Mouse (Mus musculus) thymus, postnatal 4 days (tissue): Measurements from ENCODE around the gene Krt222.
A peak's percentile ranks its signal among the peaks of the same experiment; 100 is the strongest.

ENCODE experiments used
- DNase-seq: peaks from one replicate; pipeline ENCODE4 v3.0.0; 2021

Gene Krt222

DNA sequence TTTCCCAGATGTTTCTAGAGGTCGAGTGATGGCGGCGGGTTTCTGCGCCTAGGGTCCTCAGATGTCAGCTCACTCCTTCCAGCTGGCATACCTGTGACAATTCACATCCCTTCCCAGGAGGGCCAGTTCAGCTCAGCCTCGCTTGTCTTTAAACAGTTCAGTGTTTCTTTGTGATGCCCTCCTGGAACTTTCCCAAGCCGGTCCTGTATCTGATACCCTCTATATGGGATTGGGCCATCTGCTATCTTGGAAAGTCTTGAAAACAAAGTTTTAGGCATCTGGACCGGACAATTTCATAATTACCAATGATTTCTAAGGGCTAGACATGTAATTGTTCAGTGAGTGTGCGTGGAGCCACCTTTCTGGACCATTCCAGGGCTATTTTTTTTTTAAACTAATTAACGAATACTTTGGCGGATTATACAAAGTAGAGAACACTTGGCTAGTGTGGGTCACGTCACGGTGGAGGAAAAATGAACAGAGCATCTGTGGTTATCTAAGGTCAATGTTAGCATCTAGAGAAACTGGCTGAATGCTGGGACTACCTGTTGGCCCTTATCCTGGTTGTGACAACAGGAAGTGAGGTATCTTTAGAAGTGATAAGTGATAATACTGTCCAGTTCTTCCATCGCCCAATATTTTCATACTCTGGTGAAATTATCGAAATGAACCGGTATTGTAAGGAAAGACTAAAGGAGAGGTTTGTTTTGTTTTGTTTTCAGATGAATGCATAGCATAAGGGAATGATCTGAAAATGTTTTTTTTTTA, 12.7 kb downstream of the Krt222 start:
- no peak for DNase-seq

DNA sequence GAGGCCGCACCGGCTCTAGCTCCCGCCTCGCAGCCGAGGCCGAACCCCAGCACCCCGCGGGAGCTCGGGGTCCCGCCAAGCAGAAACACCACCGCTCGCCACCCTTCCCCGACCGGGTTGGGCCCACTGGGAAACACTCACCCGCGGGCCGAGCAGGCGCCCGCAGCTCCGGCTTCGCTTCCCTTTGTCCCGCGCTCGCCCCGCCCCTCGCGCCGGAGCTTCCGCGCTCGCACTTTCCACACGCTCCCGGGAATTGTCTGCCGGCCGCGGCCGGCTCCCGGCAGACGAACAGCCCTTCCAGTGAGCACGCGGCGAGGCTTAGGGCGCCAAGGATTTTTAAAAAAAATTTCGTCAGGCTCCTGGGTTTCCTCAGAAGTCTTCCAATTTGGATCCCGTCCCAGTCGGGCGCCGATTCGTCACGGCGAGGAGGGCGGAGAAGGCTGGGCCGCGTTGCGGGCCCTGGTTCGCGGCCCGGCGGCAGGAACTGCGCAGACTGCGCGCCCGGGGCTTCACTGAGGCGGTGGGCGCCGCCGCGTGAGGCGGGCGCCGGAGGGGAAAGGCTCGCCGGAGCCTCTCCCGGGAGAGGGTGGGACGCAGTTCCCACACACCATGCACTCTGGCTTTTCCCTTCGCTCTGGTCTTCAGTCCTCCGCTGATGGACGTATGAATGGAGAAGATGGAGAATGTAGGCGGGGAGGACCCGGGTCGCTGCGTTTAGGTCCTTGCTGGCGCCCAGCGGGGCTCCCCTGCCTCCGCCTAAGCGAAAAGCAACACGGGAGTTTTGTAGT, 13.4 kb downstream of the Krt222 start, which contains the start of gene Smarce1:
TSS of gene Smarce1 (minus strand) at position 757 of the 788 bp plus-strand sequence.
- DNase-seq, result peak; percentile 88

DNA sequence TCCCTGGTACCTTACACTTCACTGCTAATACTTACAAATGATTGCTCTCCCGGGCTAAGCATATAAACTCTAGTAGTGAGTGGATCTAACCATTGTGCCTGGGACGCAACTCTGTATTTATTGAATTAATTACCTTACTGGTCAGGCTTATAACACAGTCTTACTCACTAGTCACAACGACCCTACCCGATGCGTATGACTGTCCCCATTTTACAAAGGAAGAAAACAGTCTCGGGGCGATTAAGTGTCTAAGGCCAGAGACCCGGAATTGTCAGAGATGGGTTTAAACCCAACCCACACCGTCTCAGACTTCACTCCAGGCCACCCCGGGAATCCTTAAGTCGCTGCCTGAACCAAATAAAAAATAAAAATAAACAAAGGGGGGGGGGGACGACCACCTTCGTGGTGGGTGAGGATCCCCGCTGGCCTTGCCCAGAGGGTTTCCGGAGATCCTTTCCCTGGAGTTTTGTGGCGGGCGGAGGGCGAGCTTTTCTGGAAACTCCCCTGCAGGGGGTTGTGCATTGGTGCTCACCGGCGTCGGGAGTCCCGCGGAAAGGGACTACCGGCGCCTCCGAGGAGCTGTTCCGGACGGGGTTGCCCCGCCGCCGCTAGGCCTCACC, 14.1 kb downstream of the Krt222 start:
- DNase-seq, result no peak

DNA sequence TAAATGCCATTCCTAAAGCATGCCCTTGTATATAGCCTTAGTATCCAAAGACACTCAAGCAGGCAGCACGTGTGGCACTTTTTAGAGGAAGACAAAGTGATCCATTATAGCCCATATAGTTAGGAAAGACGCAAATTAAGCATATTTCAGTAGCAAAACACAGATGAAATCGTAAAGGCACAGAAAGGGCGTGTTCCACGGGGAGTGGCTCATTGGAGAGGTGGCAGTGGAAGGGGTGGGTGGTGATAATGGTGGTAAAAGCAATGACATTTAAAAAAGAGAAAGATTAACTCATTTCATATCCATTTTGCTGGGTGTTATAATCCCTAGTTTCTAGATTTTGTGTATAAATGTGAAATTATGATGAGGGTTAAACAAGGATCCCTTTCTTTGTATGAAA, 17.6 kb downstream of the Krt222 start:
- DNase-seq, result no peak

DNA sequence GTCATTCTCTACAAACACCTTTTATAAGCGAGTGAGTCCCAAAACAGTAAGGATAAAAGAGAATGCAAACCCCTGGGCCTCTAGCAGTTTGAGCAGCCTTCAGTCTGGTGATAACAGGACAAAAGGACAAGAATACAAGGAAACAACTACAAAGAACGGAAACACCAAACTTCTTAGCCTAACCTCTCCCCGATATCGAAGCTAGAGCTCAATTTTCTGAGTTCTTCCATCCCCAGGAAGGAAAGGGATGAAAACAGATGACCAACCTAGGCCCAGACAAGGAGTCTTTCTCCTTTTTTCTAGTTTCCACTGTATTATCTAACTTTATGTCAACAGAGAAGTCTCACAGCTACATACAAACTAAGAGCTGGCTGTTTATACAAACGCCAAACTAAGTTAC, 20.6 kb downstream of the Krt222 start:
- DNase-seq, result no peak

DNA sequence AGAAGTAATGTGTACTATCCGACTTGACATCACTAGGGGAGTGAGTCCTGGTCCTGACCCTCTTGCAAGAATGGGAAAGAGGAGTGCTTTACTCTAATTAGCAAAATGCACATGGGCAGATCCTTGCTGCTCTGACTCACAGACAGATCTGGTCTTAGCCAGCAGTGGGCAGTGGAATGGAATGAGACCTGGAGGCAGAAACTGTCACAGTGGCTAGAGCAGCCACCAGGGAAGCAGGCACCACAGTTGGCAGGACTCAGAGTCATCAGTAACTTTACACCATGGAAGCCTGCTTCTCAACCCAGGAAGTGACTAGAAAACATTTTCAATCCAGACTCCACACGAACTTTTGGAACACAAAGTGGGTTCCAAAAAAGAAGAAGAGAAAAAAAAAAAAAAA, 22.1 kb downstream of the Krt222 start:
- DNase-seq, result no peak

DNA sequence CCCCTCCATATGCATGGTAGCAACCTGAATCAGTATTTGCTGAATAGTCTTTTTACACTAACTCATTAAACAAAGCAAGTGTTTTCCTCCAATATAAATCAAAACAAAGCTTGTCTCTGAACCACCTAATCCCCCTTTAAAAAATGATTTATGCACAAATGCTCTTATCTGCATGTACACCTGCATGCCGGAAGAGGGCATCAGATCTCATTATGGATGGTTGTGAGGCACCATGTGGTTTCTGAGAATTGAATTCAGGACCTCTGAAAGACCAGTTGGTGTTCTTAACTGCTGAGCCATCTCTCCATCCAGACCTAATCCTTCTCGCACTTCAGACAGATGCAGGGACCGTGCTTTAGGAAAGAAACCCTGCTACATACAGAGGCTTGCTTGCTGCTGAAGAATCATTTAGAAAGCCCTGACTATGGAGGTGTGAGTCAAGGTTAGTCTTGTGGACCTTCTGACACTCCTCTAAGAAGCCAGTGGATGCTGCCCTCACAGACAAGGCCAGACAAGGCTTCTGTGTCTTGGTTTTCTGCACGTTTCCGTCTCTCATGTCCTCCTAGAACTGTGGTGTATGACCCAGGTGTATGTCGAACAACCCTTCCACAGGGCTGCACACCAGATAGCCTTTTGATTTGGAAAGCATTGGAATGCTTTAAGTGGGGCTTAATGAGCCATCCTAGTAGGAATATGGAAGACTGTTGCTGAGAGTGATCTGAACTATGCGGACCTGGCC, 26.5 kb downstream of the Krt222 start:
- no peak for DNase-seq

DNA sequence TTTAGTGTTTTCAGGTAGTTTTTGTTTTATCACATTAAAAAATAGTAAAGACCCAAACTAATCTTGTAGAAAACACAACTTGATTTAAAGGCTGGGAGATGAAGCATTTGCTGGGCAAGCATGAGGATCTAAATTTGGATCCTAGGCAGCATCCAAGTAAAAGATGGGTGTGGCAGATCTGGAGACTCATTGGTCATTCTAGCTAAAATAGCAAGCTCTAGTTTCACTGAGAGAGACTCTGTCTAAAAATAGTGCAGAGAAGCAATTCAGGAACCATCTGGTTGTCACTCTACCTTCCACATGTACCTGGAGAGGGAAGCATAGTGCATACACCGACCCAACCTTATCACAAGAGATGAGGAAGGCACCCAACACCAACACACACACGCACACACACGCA, 27.7 kb downstream of the Krt222 start:
- no peak for DNase-seq

DNA sequence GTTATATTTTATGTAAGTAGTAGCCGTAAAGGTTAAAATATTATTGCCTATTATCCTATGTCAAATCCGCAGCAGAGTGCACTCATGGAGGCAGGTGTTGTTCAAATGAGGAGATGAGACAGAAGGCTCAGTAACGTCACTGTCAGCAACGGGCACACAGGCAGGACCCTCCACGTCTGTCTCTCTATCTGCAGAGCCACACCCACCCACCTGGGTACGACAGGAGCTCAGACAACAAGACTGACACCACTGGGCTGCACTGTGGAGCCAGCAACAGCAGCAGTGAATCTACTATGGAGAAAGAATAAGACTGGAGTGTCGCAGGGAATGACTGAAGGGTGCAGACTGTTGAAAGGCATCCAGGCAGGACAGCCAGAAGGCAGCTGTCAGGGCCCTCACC, 31.2 kb downstream of the Krt222 start:
- DNase-seq, result no peak

DNA sequence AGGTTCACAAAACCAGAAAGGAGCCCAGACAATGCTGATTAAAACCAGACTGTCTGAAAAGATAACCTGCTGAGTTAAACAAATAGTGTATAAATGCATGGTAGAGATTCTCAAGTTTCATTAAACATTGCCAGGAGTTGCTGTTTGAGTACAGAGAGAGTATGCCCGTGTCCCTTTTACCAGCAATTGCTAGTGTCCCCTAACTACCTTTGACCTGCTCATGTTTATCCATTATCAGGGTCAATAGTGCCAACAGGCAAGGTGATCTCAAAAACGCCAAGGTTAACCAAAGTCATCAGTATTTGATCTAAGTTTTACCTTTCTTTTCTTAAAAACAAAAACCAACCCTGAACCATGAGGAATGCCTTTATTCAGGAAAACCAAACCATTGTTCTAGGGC, 31.9 kb downstream of the Krt222 start:
- no peak for DNase-seq

DNA sequence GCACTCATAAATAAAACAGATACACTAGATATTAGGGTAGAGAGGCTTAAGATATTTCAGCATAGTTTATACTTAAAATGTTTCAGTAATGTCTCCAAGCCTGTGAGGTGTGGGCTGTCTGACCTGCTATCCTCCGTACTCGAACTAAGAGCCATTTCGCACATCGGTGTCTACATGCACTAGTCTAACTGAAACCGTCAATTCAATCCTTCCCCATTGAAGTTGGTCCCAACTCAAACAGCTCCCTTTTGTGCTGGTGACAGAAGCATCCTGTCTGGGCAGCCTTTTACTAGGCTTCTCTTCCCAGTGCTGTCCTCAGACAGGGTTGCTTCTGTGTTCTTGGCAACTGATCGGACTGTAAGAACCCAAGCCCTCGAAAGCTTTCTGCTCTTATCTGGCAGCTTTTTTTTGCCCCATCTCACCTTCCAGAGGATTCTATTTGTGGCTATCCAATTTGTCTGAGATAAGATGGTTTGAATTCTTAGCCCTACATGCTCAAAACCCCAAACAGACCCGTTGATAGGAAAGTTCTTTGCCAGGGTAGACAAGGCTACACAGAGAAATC, 35.7 kb downstream of the Krt222 start:
- DNase-seq, result no peak

DNA sequence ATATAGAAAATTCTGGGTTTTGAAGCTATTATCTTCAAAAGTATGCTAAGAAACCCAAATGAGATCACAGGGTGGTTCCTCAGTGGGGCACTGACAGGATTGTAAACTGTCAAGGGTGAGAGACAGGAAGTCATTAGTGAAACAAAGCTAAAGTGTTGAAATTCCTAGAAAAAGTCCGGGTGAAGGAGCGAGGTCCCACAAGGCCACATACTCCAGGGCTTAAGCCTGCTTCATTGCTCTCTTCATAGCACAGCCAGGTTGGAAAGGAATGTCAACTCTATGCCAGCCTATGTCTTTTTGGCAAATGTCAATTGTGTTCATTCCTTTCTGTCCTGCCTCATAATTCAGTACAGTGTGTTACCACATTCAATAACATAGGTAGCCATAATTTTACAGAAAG, 36.4 kb downstream of the Krt222 start:
- DNase-seq, result no peak

DNA sequence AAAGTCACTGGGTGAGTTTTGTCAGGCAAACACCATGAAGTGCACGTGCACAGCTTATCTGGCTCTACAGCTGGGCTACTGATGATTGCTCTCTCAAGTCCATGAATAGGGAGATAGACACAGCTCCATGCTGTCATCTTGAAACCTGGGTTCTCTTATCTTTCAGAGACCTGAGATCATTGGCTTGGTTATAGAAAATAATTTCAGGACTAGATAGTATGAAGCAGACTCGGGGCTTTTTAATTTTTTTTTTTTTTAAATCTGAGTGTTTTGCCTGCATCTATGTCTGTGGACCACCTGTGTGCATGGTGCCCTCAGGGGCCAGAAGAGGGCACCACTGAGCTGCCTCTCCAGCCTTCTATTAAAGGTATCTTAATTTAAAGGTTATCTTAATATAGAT, 36.9 kb downstream of the Krt222 start:
- peak; percentile 74 for DNase-seq

DNA sequence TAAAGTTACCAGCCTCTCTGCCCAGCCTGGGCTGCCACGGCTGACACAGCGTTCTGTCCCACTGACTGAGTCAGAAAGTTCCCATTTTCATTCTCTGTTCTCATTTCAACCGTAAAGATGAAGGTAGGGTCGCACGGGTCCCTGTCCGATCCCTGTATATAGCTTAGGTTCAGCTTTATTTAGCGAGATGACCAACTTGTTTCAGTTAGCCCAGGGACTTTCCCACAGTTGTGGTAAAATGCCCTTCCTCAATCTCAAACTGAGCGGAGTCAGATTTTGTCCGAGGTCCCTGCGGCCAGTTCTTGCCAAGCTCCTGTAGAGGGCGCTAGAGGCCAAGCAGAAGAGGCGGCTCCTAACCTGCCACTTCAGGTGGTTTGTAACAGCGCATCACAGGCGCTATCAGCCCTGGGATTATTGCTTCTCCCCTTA, 54.7 kb downstream of the Krt222 start:
- DNase-seq, result peak; percentile 81

DNA sequence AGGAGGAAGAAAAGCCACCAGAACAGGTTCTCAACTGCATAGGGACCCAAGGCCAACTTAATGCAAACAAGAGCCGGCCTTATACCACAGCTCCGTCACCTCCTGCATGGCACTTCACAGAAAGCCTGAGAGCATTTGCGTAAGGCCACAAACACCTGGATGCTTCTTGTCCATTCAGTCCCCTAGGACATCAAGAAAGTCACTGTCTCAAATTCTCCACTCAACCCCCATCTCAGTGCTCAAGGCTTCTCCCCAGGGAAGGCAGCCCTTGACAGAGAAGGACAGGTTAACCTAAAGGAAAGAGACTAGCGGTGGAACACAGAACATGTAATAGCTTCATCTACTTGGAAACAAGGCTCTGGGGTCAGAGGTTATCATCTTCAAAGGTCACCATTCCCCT, 56.5 kb downstream of the Krt222 start:
- DNase-seq, result no peak

DNA sequence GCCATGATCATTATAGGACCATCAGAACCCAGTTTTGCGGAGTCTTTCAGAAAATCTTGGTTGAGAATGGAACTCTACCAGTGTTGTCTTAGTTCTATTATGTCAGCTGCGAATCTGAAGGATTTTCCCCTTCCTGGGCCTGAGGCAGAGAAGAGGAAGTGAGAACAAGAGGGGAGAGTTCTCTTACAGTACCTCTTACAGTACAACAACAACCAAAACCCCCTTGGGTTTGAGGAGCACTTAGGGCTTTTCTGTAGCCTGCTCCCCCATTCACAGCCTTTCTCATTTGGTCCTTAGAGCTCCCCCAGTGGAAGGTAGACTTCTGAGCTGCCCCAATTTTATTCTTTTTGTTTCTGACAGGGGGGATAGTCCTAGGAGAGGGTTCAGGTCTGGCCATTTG, 57.0 kb downstream of the Krt222 start:
- DNase-seq, result no peak
